ENCODE assay signal across 11 mouse cellular contexts in genomic region chr5:28060506-28060905, GRCm38 (mm10). TPM values are rescaled to one million over a fixed set of nuclear protein-coding genes. Genes with fewer than 3 reads are reported as not detected.
DNase-seq lines count a peak whose midpoint lies in the region; ATAC-seq and TF ChIP-seq lines count a peak whose summit lies in the region.
"Had no signal": no experiment of that assay in that cellular context is flagged by ENCODE, and none has a peak within 500 bp of the region (broad histone marks: within the 10 kb centered on the region; RNA-seq: fewer than 3 reads in every experiment).

No protein-coding gene starts in this region.

- H3K9me3 ChIP-seq in heart, embryonic 14.5 days (ENCODE audit: control insufficient read depth, low read length): no peaks in the 10 kb centered on the region
- H3K9me3 ChIP-seq in heart, embryonic 10.5 days: no peaks in the 10 kb centered on the region
- H3K9me3 ChIP-seq in hindbrain, embryonic 12.5 days (replicated peaks): no peaks in the 10 kb centered on the region
- no peaks in the 10 kb centered on the region for H3K9me3 ChIP-seq in limb, embryonic 10.5 days (replicated peaks)
- H3K9me3 ChIP-seq: embryonic facial prominence, embryonic 10.5 days had no signal

- no peaks in the 10 kb centered on the region for H3K27me3 ChIP-seq in heart, embryonic 14.5 days (ENCODE audit: control insufficient read depth, insufficient read depth, low read length)
- no peaks in the 10 kb centered on the region for H3K27me3 ChIP-seq in heart, embryonic 10.5 days (ENCODE audit: insufficient read depth, poor library complexity, severe bottlenecking)
- H3K27me3 ChIP-seq in hindbrain, embryonic 12.5 days: no peaks in the 10 kb centered on the region
- no peaks in the 10 kb centered on the region for H3K27me3 ChIP-seq in limb, embryonic 10.5 days (ENCODE audit: low read depth, poor library complexity, severe bottlenecking)

- ATAC-seq in heart, embryonic 14.5 days (ENCODE audit: insufficient number of reproducible peaks, insufficient read depth, low FRiP score, low read depth): no peak
- no peak for ATAC-seq in hindbrain, embryonic 12.5 days (ENCODE audit: low FRiP score)

- peaks cover 18 to 21% of the 10 kb centered on the region in 2 experiments for H3K4me1 ChIP-seq in heart, embryonic 14.5 days (ENCODE audit: control insufficient read depth in 2 of 2, insufficient read depth in 2 of 2, low read length in 2 of 2)
- H3K4me1 ChIP-seq in heart, embryonic 10.5 days: peaks cover 20% of the 10 kb centered on the region
- peaks cover 2% of the 10 kb centered on the region; the same call in 1 of the 2 replicates for H3K4me1 ChIP-seq in lung, adult 2 months (ENCODE audit: control insufficient read depth, insufficient read depth, low read length)
- no peaks in the 10 kb centered on the region for H3K4me1 ChIP-seq in hindbrain, embryonic 12.5 days
- H3K4me1 ChIP-seq in limb, embryonic 10.5 days: peaks cover 10% of the 10 kb centered on the region

- no peak overlapping the region for H3K4me3 ChIP-seq in heart, embryonic 14.5 days (ENCODE audit: control insufficient read depth in 1 of 2, insufficient read depth in 1 of 2, low read depth in 1 of 2, low read length in 2 of 2)
- H3K4me3 ChIP-seq in heart, embryonic 10.5 days: no peak overlapping the region
- H3K4me3 ChIP-seq in lung, adult 2 months (replicated peaks; ENCODE audit: extremely low read depth, low read depth, low read length): no peak overlapping the region
- H3K4me3 ChIP-seq in hindbrain, embryonic 12.5 days: no peak overlapping the region
- H3K4me3 ChIP-seq in limb, embryonic 10.5 days: no peak overlapping the region
- H3K4me3 ChIP-seq: embryonic facial prominence, embryonic 10.5 days had no signal

- H3K9ac ChIP-seq in heart, embryonic 14.5 days (ENCODE audit: low read length): no peak overlapping the region
- H3K9ac ChIP-seq in hindbrain, embryonic 12.5 days: no peak overlapping the region

- peak overlapping the region; percentile 42 to 45; a peak in 3 of 4 replicates for H3K27ac ChIP-seq in heart, embryonic 14.5 days (replicated peaks in 1 of 2; ENCODE audit: control insufficient read depth in 1 of 2, insufficient read depth in 1 of 2, low read depth in 2 of 2, low read length in 2 of 2)
- no peak overlapping the region for H3K27ac ChIP-seq in heart, embryonic 10.5 days
- H3K27ac ChIP-seq in hindbrain, embryonic 12.5 days: no peak overlapping the region
- H3K27ac ChIP-seq in limb, embryonic 10.5 days: no peak overlapping the region
- H3K27ac ChIP-seq: embryonic facial prominence, embryonic 10.5 days had no signal

- H3K36me3 ChIP-seq in heart, embryonic 14.5 days (ENCODE audit: control insufficient read depth, insufficient read depth, low read length): no peaks in the 10 kb centered on the region
- no peaks in the 10 kb centered on the region for H3K36me3 ChIP-seq in heart, embryonic 10.5 days
- H3K36me3 ChIP-seq in hindbrain, embryonic 12.5 days: no peaks in the 10 kb centered on the region
- H3K36me3 ChIP-seq in limb, embryonic 10.5 days: no peaks in the 10 kb centered on the region
- H3K36me3 ChIP-seq: embryonic facial prominence, embryonic 10.5 days had no signal

- no peak for TF ChIP-seq POLR2A in brain, embryonic 14.5 days (IDR thresholded peaks at IDR 0.05; ENCODE audit: borderline replicate concordance, extremely low read depth, insufficient read depth, insufficient read length, poor library complexity, severe bottlenecking)
- no peak for TF ChIP-seq POLR2A in lung, adult 2 months (IDR thresholded peaks at IDR 0.05; ENCODE audit: borderline replicate concordance, extremely low read depth, low read depth, low read length)

- TF ChIP-seq CTCF in brain, embryonic 14.5 days (IDR thresholded peaks at IDR 0.05; ENCODE audit: borderline replicate concordance, extremely low read depth, insufficient read depth, insufficient read length): no peak
- TF ChIP-seq CTCF in lung, adult 2 months (IDR thresholded peaks at IDR 0.05; ENCODE audit: insufficient read depth, low read length): no peak

- DNase-seq in heart, embryonic 10.5 days (ENCODE audit: low spot score): no peak
- DNase-seq in adipocyte (ENCODE audit: low spot score): peak; percentile 62
- DNase-seq in brain, embryonic 14.5 days (ENCODE audit: low read depth): peak; percentile 50
- DNase-seq in lung, adult 2 months: peak; percentile 37
- DNase-seq in limb, embryonic 10.5 days (ENCODE audit: low spot score): no peak
- DNase-seq in gastrocnemius, adult 18-20 months (ENCODE audit: low spot score): no peak
- DNase-seq: kidney, adult 18-20 months; retina, postnatal 1 day had no signal

- no peak overlapping the region for H3K4me2 ChIP-seq in heart, embryonic 14.5 days (ENCODE audit: low read length)
- H3K4me2 ChIP-seq in hindbrain, embryonic 12.5 days (replicated peaks): no peak overlapping the region

RNA-seq across cellular contexts. Expression of gene Insig1, which starts 10.7 kb away (rescaled TPM):
- 26.6 and 34.0 TPM in 2 replicates for polyA plus RNA-seq in heart, embryonic 14.5 days (2014; fragmentation: Nextera tagmentation; extraction: Ambion mirVana)
- polyA plus RNA-seq in heart, embryonic 10.5 days (2016; fragmentation: Nextera tagmentation; extraction: Ambion mirVana): 38.7 and 39.6 TPM in 2 replicates
- polyA plus RNA-seq in brain, embryonic 14.5 days (2012; rRNA removed): 67.1 and 70.5 TPM in 2 replicates
- 95.3 and 95.8 TPM in 2 replicates for polyA plus RNA-seq in lung, adult 2 months (2012; rRNA removed)
- polyA plus RNA-seq in hindbrain, embryonic 12.5 days (2016; fragmentation: Nextera tagmentation; extraction: Ambion mirVana): 95.6 and 101 TPM in 2 replicates
- polyA plus RNA-seq in limb, embryonic 10.5 days (2016; fragmentation: Nextera tagmentation; extraction: Ambion mirVana): 78.8 and 91.0 TPM in 2 replicates
- 10 to 100 TPM in 1 of 2 experiments, 1 to 10 TPM in 1; 8.4 to 11.4 TPM for total RNA-seq in gastrocnemius, adult 18-20 months (2021)

Comparison
In these comparisons a context has a peak if more than half of its experiments do, and no peak if none do; other contexts are left out.
1. H3K27ac ChIP-seq: peak in heart, embryonic 14.5 days (2 of 2); none in heart, embryonic 10.5 days (single experiment), hindbrain, embryonic 12.5 days (single experiment) and limb, embryonic 10.5 days (single experiment).
2. DNase-seq: peak in adipocyte (single experiment), brain, embryonic 14.5 days (single experiment) and lung, adult 2 months (single experiment); none in heart, embryonic 10.5 days (single experiment), limb, embryonic 10.5 days (single experiment) and gastrocnemius, adult 18-20 months (single experiment).